Mouse (Mus musculus): Measurements from ENCODE around the gene Eef1a1.
A peak's percentile ranks its signal among the peaks of the same experiment; 100 is the strongest.

The Eef1a1 gene

GRCm38 (mm10) chr9:78475383-78475780, 13.6 kb downstream of the Eef1a1 start:
- DNase-seq = no peak

- DNase-seq = no peak
Measured at GRCm38 (mm10) chr9:78474771-78475382, 14.1 kb downstream of the Eef1a1 start.

GRCm38 (mm10) chr9:78474270-78474669, 14.7 kb downstream of the Eef1a1 start:
- DNase-seq = no peak

GRCm38 (mm10) chr9:78473588-78473987, 15.4 kb downstream of the Eef1a1 start:
- no peak for DNase-seq

GRCm38 (mm10) chr9:78465725-78466124, 23.2 kb downstream of the Eef1a1 start:
- no peak for DNase-seq

GRCm38 (mm10) chr9:78463337-78463736, 25.6 kb downstream of the Eef1a1 start:
- no peak for DNase-seq

GRCm38 (mm10) chr9:78457026-78457425, 31.9 kb downstream of the Eef1a1 start:
- no peak for DNase-seq

- DNase-seq = no peak
Measured at GRCm38 (mm10) chr9:78451382-78451781, 37.6 kb downstream of the Eef1a1 start.

- no peak for DNase-seq
Measured at GRCm38 (mm10) chr9:78450404-78450803, 38.5 kb downstream of the Eef1a1 start.

- DNase-seq = peak; percentile 90
Measured at GRCm38 (mm10) chr9:78447973-78448873, 40.7 kb downstream of the Eef1a1 start, which contains the start of the genes Mto1 and Gm17324. TSS of gene Mto1 (plus strand) at chr9:78448208. TSS of gene Gm17324 (minus strand) at chr9:78448786.

GRCm38 (mm10) chr9:78447606-78447972, 41.4 kb downstream of the Eef1a1 start:
- no peak for DNase-seq

- peak; percentile 19 for DNase-seq
Measured at GRCm38 (mm10) chr9:78442579-78443392, 46.2 kb downstream of the Eef1a1 start, which contains the start of gene Cgas. TSS of gene Cgas (minus strand) at chr9:78443237.

- no peak for DNase-seq
Measured at GRCm38 (mm10) chr9:78442237-78442578, 46.7 kb downstream of the Eef1a1 start.

- no peak for DNase-seq
Measured at GRCm38 (mm10) chr9:78439426-78439825, 49.5 kb downstream of the Eef1a1 start.

GRCm38 (mm10) chr9:78432471-78432870, 56.5 kb downstream of the Eef1a1 start:
- no peak for DNase-seq

GRCm38 (mm10) chr9:78430486-78430885, 58.5 kb downstream of the Eef1a1 start:
- DNase-seq = no peak

- DNase-seq = no peak
Measured at GRCm38 (mm10) chr9:78429551-78429950, 59.4 kb downstream of the Eef1a1 start.

- no peak for DNase-seq
Measured at GRCm38 (mm10) chr9:78428870-78429432, 60.0 kb downstream of the Eef1a1 start.

Measured in right cerebral cortex, postnatal 25 days (tissue).